Mouse (Mus musculus) hindbrain, embryonic 16.5 days (tissue): ENCODE measurements at regions not wholly inside any gene's neighbourhood (a gene's known extent, or its start where the extent isn't known, plus 50 kb on each side); places are given as distances from the start of the nearest gene placed in this dataset.

Experiments used
- ATAC-seq: fragments of 200-750 bp; cut with Nextera tagmentation; 2 replicates; pipeline ENCODE4 v1.8.0; 2017; ENCODE audit warnings: moderate TSS enrichment, moderate library complexity
- H3K27ac ChIP-seq: fragments of 300-500 bp; sonication (generic); 2 replicates; pipeline ENCODE4 v1.5.1; 2014; ENCODE audit warnings: low read depth, mild to moderate bottlenecking, control low read depth, low read length, moderate library complexity
- H3K27me3 ChIP-seq: fragments of 300-500 bp; sonication (generic); replicated peaks from 2 replicates; pipeline ENCODE4 v1.6.1; 2014; ENCODE audit warnings: low read length; ENCODE audit not compliant: control insufficient read depth, insufficient read depth
- H3K36me3 ChIP-seq: fragments of 300-500 bp; sonication (generic); 2 replicates; pipeline ENCODE4 v1.6.1; 2014; ENCODE audit warnings: mild to moderate bottlenecking, low read length, moderate library complexity, mixed read lengths; ENCODE audit not compliant: control insufficient read depth, insufficient read depth
- H3K4me1 ChIP-seq: fragments of 300-500 bp; sonication (generic); 2 replicates; pipeline ENCODE4 v1.6.1; 2014; ENCODE audit warnings: low read depth, low read length; ENCODE audit not compliant: control insufficient read depth, insufficient read depth
- H3K4me2 ChIP-seq: fragments of 300-500 bp; sonication (generic); 2 replicates; pipeline ENCODE4 v1.6.1; 2014; ENCODE audit warnings: mild to moderate bottlenecking, low read length, control low read depth, moderate library complexity
- H3K4me3 ChIP-seq: fragments of 300-500 bp; sonication (generic); 2 replicates; pipeline ENCODE4 v1.5.1; 2014; ENCODE audit warnings: mild to moderate bottlenecking, low read length, control low read depth, moderate library complexity
- H3K9ac ChIP-seq: fragments of 300-500 bp; sonication (generic); 2 replicates; pipeline ENCODE4 v1.6.1; 2014; ENCODE audit warnings: low read depth, mild to moderate bottlenecking, control low read depth, low read length, moderate library complexity
- H3K9me3 ChIP-seq: fragments of 300-500 bp; sonication (generic); 2 replicates; pipeline ENCODE4 v1.6.1; 2014; ENCODE audit warnings: mild to moderate bottlenecking, low read length, moderate library complexity; ENCODE audit not compliant: control insufficient read depth
- WGBS: fragments of 180-500 bp; shearing (Covaris S2); extraction: QIAGEN DNeasy Blood & Tissue Kit; methylation state at CpG from one replicate; pipeline ENCODE4 v1.1.7; 2014; 5-methylcytosine and 5-hydroxymethylcytosine counted together

- Histone ChIP-seq H3K9ac (no peak overlapping the region), H3K4me1 (peaks cover 3% of the 10 kb centered on the region), H3K27ac (no peak overlapping the region), H3K4me2 (no peak overlapping the region), H3K27me3 (no peaks in the 10 kb centered on the region), H3K9me3 (no peaks in the 10 kb centered on the region), H3K4me3 (no peak overlapping the region), H3K36me3 (no peaks in the 10 kb centered on the region)
- WGBS = 89% methylated on average over 5 of the region's 5 CpGs
- ATAC-seq = no peak
Observed at GRCm38 (mm10) chr10:118797256-118797655, 72.8 kb downstream of the Dyrk2 start.

- H3K4me2 ChIP-seq = no peak overlapping the region
- H3K9ac ChIP-seq = no peak overlapping the region
- no peaks in the 10 kb centered on the region for H3K27me3 ChIP-seq
- no peaks in the 10 kb centered on the region for H3K36me3 ChIP-seq
- no peak overlapping the region for H3K27ac ChIP-seq
- 91% methylated on average over 8 of the region's 8 CpGs for WGBS
- ATAC-seq = no peak
- no peaks in the 10 kb centered on the region for H3K9me3 ChIP-seq
- H3K4me3 ChIP-seq = no peak overlapping the region
- H3K4me1 ChIP-seq = no peaks in the 10 kb centered on the region
Observed at GRCm38 (mm10) chr10:118799767-118800166, 70.2 kb downstream of the Dyrk2 start.

GRCm38 (mm10) chr10:118803922-118804557 lies 66.0 kb downstream of the Dyrk2 start:
- H3K27ac ChIP-seq = no peak overlapping the region
- 85% methylated on average over 20 of the region's 20 CpGs for WGBS

GRCm38 (mm10) chr10:118804574-118804973 lies 65.4 kb downstream of the Dyrk2 start:
- no peak overlapping the region for H3K4me2 ChIP-seq
- H3K4me1 ChIP-seq = no peaks in the 10 kb centered on the region
- 59% methylated on average over 5 of the region's 5 CpGs for WGBS
- no peaks in the 10 kb centered on the region for H3K9me3 ChIP-seq
- H3K27me3 ChIP-seq = no peaks in the 10 kb centered on the region
- no peak overlapping the region for H3K9ac ChIP-seq
- ATAC-seq = no peak
- no peaks in the 10 kb centered on the region for H3K36me3 ChIP-seq
- H3K4me3 ChIP-seq = no peak overlapping the region
- no peak overlapping the region for H3K27ac ChIP-seq

More at GRCm38 (mm10) chr10:118803922-118804557, 66.0 kb downstream of the Dyrk2 start:
- Histone ChIP-seq H3K4me3 (no peak overlapping the region), H3K4me1 (no peaks in the 10 kb centered on the region), H3K9me3 (no peaks in the 10 kb centered on the region), H3K27me3 (no peaks in the 10 kb centered on the region), H3K4me2 (no peak overlapping the region), H3K36me3 (no peaks in the 10 kb centered on the region), H3K9ac (no peak overlapping the region)
- ATAC-seq = no peak
